Comparison of ENCODE assay signal across 19 mouse cellular contexts in genomic region chr15:83847512-83847911, GRCm38 (mm10).
DNase-seq lines count a peak whose midpoint lies in the region; ATAC-seq lines count a peak whose summit lies in the region.
"Had no signal": no experiment of that assay in that cellular context is flagged by ENCODE, and none has a peak within 500 bp of the region (broad histone marks: within the 10 kb centered on the region; RNA-seq: fewer than 3 reads in every experiment).

No protein-coding gene starts in this region.

- H3K27me3 ChIP-seq in hindbrain, embryonic 13.5 days = peaks cover 5% of the 10 kb centered on the region; the same call in 1 of the 2 replicates
- H3K27me3 ChIP-seq in hindbrain, embryonic 12.5 days = 0 out of 2 replicates have a peak, but pooled peaks cover 8% of the 10 kb centered on the region
- H3K27me3 ChIP-seq in forebrain, embryonic 16.5 days (replicated peaks; ENCODE audit: control insufficient read depth, insufficient read depth, low read length) = no peaks in the 10 kb centered on the region
- H3K27me3 ChIP-seq in midbrain, embryonic 16.5 days (ENCODE audit: control insufficient read depth, insufficient read depth, low read depth, low read length) = no peaks in the 10 kb centered on the region
- H3K27me3 ChIP-seq: limb, embryonic 15.5 days had no signal

- intact Hi-C loops in heart, postnatal 10 days (cut with DNase I) = no loop called here

- no peak overlapping the region for H3K4me2 ChIP-seq in hindbrain, embryonic 13.5 days
- no peak overlapping the region for H3K4me2 ChIP-seq in hindbrain, embryonic 12.5 days (replicated peaks)
- peak overlapping the region; percentile 31; the same call in 1 of the 2 replicates for H3K4me2 ChIP-seq in forebrain, embryonic 16.5 days (ENCODE audit: low read length)
- H3K4me2 ChIP-seq in midbrain, embryonic 16.5 days (ENCODE audit: low read length) = no peak overlapping the region
- H3K4me2 ChIP-seq: embryonic facial prominence, embryonic 12.5 days; heart, embryonic 11.5 days; limb, embryonic 15.5 days had no signal

- no peak overlapping the region for H3K9ac ChIP-seq in hindbrain, embryonic 13.5 days
- H3K9ac ChIP-seq in hindbrain, embryonic 12.5 days = no peak overlapping the region
- 0 out of 2 replicates have a peak overlapping the region, but pooled peaks have one; percentile 23 for H3K9ac ChIP-seq in forebrain, embryonic 16.5 days (replicated peaks; ENCODE audit: low read depth, low read length)
- H3K9ac ChIP-seq in midbrain, embryonic 16.5 days (ENCODE audit: low read depth, low read length) = peak overlapping the region; percentile 35; the same call in 1 of the 2 replicates
- H3K9ac ChIP-seq: embryonic facial prominence, embryonic 12.5 days; limb, embryonic 15.5 days had no signal

- ATAC-seq in hindbrain, embryonic 13.5 days (ENCODE audit: low FRiP score) = no peak
- ATAC-seq in hindbrain, embryonic 12.5 days (ENCODE audit: low FRiP score) = no peak
- ATAC-seq in forebrain, embryonic 16.5 days = no peak
- no peak for ATAC-seq in midbrain, embryonic 16.5 days

- peaks cover 59% of the 10 kb centered on the region for H3K4me1 ChIP-seq in hindbrain, embryonic 13.5 days (replicated peaks)
- peaks cover 53% of the 10 kb centered on the region for H3K4me1 ChIP-seq in hindbrain, embryonic 12.5 days
- H3K4me1 ChIP-seq in forebrain, embryonic 16.5 days (replicated peaks; ENCODE audit: control insufficient read depth, insufficient read depth, low read length) = peaks cover 91% of the 10 kb centered on the region
- peaks cover 40% of the 10 kb centered on the region for H3K4me1 ChIP-seq in midbrain, embryonic 16.5 days (ENCODE audit: control insufficient read depth, insufficient read depth, low read length)
- H3K4me1 ChIP-seq: limb, embryonic 15.5 days had no signal

- H3K27ac ChIP-seq in hindbrain, embryonic 13.5 days = peak overlapping the region; percentile 63
- H3K27ac ChIP-seq in hindbrain, embryonic 12.5 days = no peak overlapping the region
- peak overlapping the region; percentile 94 for H3K27ac ChIP-seq in forebrain, embryonic 16.5 days (ENCODE audit: low read length)
- H3K27ac ChIP-seq in midbrain, embryonic 16.5 days (ENCODE audit: low read length) = peak overlapping the region; percentile 79
- H3K27ac ChIP-seq: embryonic facial prominence, embryonic 12.5 days; limb, embryonic 15.5 days had no signal

- H3K36me3 ChIP-seq in hindbrain, embryonic 13.5 days = no peaks in the 10 kb centered on the region
- H3K36me3 ChIP-seq in hindbrain, embryonic 12.5 days = no peaks in the 10 kb centered on the region
- H3K36me3 ChIP-seq in forebrain, embryonic 16.5 days (ENCODE audit: control insufficient read depth, insufficient read depth) = no peaks in the 10 kb centered on the region
- H3K36me3 ChIP-seq in midbrain, embryonic 16.5 days (ENCODE audit: control insufficient read depth, insufficient read depth, low read length) = no peaks in the 10 kb centered on the region
- H3K36me3 ChIP-seq: embryonic facial prominence, embryonic 12.5 days; limb, embryonic 15.5 days had no signal

- 78% methylated on average over 4 of the region's 4 CpGs for WGBS in hindbrain, embryonic 13.5 days
- 75% methylated on average over 4 of the region's 4 CpGs for WGBS in hindbrain, embryonic 12.5 days
- WGBS in forebrain, embryonic 16.5 days = 49% methylated on average over 4 of the region's 4 CpGs
- WGBS in midbrain, embryonic 16.5 days = 77% methylated on average over 4 of the region's 4 CpGs

- no peak overlapping the region for H3K4me3 ChIP-seq in hindbrain, embryonic 13.5 days
- H3K4me3 ChIP-seq in hindbrain, embryonic 12.5 days = no peak overlapping the region
- no peak overlapping the region for H3K4me3 ChIP-seq in forebrain, embryonic 16.5 days (replicated peaks; ENCODE audit: low read length)
- H3K4me3 ChIP-seq in midbrain, embryonic 16.5 days (ENCODE audit: low read depth, low read length) = no peak overlapping the region
- H3K4me3 ChIP-seq: embryonic facial prominence, embryonic 12.5 days; limb, embryonic 15.5 days had no signal

- peak; percentile 68 for DNase-seq in brain, adult 2 months (ENCODE audit: low read depth, low spot score)
- no peak for DNase-seq in cerebellum, postnatal 4 days (ENCODE audit: low spot score in 2 of 2)
- no peak for DNase-seq in spleen, postnatal 10 days (ENCODE audit: low spot score in 2 of 2)
- DNase-seq in heart, postnatal 10 days = no peak
- DNase-seq: cerebellum, postnatal 36 days; gastrocnemius, postnatal 25 days; heart, postnatal 36 days; kidney, adult 18-20 months; kidney, postnatal 36 days; lung, adult 18-20 months; lung, postnatal 36 days; thymus, adult 2 months had no signal

- H3K9me3 ChIP-seq in hindbrain, embryonic 13.5 days = no peaks in the 10 kb centered on the region
- no peaks in the 10 kb centered on the region for H3K9me3 ChIP-seq in hindbrain, embryonic 12.5 days (replicated peaks)
- no peaks in the 10 kb centered on the region for H3K9me3 ChIP-seq in forebrain, embryonic 16.5 days (ENCODE audit: control insufficient read depth, low read length)
- H3K9me3 ChIP-seq in midbrain, embryonic 16.5 days (replicated peaks; ENCODE audit: control insufficient read depth, low read length, poor library complexity, severe bottlenecking) = no peaks in the 10 kb centered on the region
- H3K9me3 ChIP-seq: embryonic facial prominence, embryonic 12.5 days; limb, embryonic 15.5 days had no signal

Comparison
In these comparisons a context has a peak if more than half of its experiments do, and no peak if none do; other contexts are left out.
1. H3K9ac ChIP-seq: peak in forebrain, embryonic 16.5 days (single experiment) and midbrain, embryonic 16.5 days (single experiment); none in hindbrain, embryonic 13.5 days (single experiment) and hindbrain, embryonic 12.5 days (single experiment).